Mouse (Mus musculus): Measurements from ENCODE around the gene Fsd1l. TPM values are rescaled to one million over a fixed set of nuclear protein-coding genes. Genes with fewer than 3 reads are reported as not detected.
"Not testable (repeated sequence)": the region's sequence is repeated elsewhere in the genome, so short reads cannot be mapped to it uniquely, and the experiment has no call there.

Gene Fsd1l
- polyA plus RNA-seq, 1 experiment from 2014 or later, result 1.9 TPM

GRCm38 (mm10) chr4:53638549-53639123 lies 7.4 kb downstream of the Fsd1l start:
- no peaks in the 10 kb centered on the region for H3K4me1 ChIP-seq (ENCODE audit: control insufficient read depth, low read depth, low read length)
- H3K27me3 ChIP-seq (ENCODE audit: control insufficient read depth, insufficient read depth, low read depth, low read length), result no peaks in the 10 kb centered on the region
- no peak overlapping the region for H3K9ac ChIP-seq (ENCODE audit: low read depth, low read length)
- H3K4me2 ChIP-seq (ENCODE audit: low read depth, low read length), result no peak overlapping the region
- WGBS (ENCODE audit: insufficient replicate concordance), result 53% methylated on average over 7 of the region's 7 CpGs
- no peaks in the 10 kb centered on the region for H3K9me3 ChIP-seq (replicated peaks; ENCODE audit: control insufficient read depth, low read length)
- ATAC-seq (ENCODE audit: low read depth), result no peak
- no peak overlapping the region for H3K27ac ChIP-seq (ENCODE audit: low read length)
- no peaks in the 10 kb centered on the region for H3K36me3 ChIP-seq (ENCODE audit: control insufficient read depth, insufficient read depth)
- no peak overlapping the region for H3K4me3 ChIP-seq (ENCODE audit: low read depth, low read length)

DNA sequence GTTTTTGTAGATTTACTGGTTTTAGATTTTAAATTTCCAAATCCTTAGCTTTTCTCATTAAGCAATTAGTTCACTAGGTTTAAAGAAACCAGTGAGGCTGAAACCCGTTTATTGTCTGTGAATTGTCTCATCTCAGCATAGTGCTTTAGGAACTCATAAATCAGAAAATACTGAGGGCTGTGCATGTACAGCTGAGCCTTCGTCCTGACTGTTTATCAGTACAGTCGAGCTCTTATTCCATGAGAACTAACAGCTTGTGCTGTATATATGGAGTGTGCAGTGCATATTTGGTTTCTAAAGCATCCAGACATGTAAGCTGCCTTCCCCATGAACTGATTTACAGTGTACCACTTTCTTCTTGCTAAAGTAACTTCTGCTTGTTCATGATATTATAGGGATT lies 26.8 kb downstream of the Fsd1l start:
- no peak for ATAC-seq (ENCODE audit: low read depth)
- no peaks in the 10 kb centered on the region for H3K9me3 ChIP-seq (replicated peaks; ENCODE audit: control insufficient read depth, low read length)
- 47% methylated on average over 3 of the region's 3 CpGs for WGBS (ENCODE audit: insufficient replicate concordance)
- H3K27me3 ChIP-seq (ENCODE audit: control insufficient read depth, insufficient read depth, low read depth, low read length), result no peaks in the 10 kb centered on the region
- no peak overlapping the region for H3K9ac ChIP-seq (ENCODE audit: low read depth, low read length)
- H3K4me2 ChIP-seq (ENCODE audit: low read depth, low read length), result no peak overlapping the region
- H3K4me1 ChIP-seq (ENCODE audit: control insufficient read depth, low read depth, low read length), result no peaks in the 10 kb centered on the region
- H3K27ac ChIP-seq (ENCODE audit: low read length), result no peak overlapping the region
- H3K36me3 ChIP-seq (ENCODE audit: control insufficient read depth, insufficient read depth), result peaks cover 2% of the 10 kb centered on the region; the same call in 1 of the 2 replicates
- no peak overlapping the region for H3K4me3 ChIP-seq (ENCODE audit: low read depth, low read length)

- H3K4me3 ChIP-seq (ENCODE audit: low read depth, low read length), result no peak overlapping the region
- no peak overlapping the region for H3K27ac ChIP-seq (ENCODE audit: low read length)
- H3K4me1 ChIP-seq (ENCODE audit: control insufficient read depth, low read depth, low read length), result no peaks in the 10 kb centered on the region
- H3K4me2 ChIP-seq (ENCODE audit: low read depth, low read length), result no peak overlapping the region
- H3K9me3 ChIP-seq (replicated peaks; ENCODE audit: control insufficient read depth, low read length), result no peaks in the 10 kb centered on the region
- ATAC-seq (ENCODE audit: low read depth), result no peak
- no peaks in the 10 kb centered on the region for H3K27me3 ChIP-seq (ENCODE audit: control insufficient read depth, insufficient read depth, low read depth, low read length)
- H3K36me3 ChIP-seq (ENCODE audit: control insufficient read depth, insufficient read depth), result no peaks in the 10 kb centered on the region
- no peak overlapping the region for H3K9ac ChIP-seq (ENCODE audit: low read depth, low read length)
Observed at GRCm38 (mm10) chr4:53660711-53661110, 29.4 kb downstream of the Fsd1l start.

DNA sequence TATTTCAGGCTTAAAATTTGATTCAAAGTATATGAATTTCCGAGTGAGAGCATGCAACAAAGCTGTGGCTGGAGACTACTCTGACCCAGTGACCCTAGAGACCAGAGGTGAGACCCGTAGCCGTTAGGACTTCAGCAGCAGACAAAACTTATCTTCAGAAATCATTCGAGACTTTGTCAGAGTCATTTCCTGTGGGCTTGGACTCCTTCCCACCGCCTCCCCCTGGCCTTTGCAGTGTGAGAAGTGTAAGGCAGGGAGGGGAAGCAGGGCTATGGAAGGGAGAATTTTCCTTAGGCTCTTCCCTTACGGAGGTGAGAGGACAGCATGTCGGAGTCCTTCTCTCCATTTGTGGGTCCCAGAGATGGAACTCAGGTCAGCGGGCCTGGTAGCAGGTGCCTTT lies 50.8 kb downstream of the Fsd1l start:
- no peak for ATAC-seq (ENCODE audit: low read depth)
- no peak overlapping the region for H3K27ac ChIP-seq (ENCODE audit: low read length)
- WGBS (ENCODE audit: insufficient replicate concordance), result 34% methylated on average over 8 of the region's 8 CpGs
- H3K9ac ChIP-seq (ENCODE audit: low read depth, low read length), result no peak overlapping the region
- H3K9me3 ChIP-seq (replicated peaks; ENCODE audit: control insufficient read depth, low read length), result no peaks in the 10 kb centered on the region
- H3K27me3 ChIP-seq (ENCODE audit: control insufficient read depth, insufficient read depth, low read depth, low read length), result no peaks in the 10 kb centered on the region
- no peaks in the 10 kb centered on the region for H3K36me3 ChIP-seq (ENCODE audit: control insufficient read depth, insufficient read depth)
- no peak overlapping the region for H3K4me2 ChIP-seq (ENCODE audit: low read depth, low read length)
- H3K4me1 ChIP-seq (ENCODE audit: control insufficient read depth, low read depth, low read length), result no peaks in the 10 kb centered on the region
- H3K4me3 ChIP-seq (ENCODE audit: low read depth, low read length), result no peak overlapping the region

DNA sequence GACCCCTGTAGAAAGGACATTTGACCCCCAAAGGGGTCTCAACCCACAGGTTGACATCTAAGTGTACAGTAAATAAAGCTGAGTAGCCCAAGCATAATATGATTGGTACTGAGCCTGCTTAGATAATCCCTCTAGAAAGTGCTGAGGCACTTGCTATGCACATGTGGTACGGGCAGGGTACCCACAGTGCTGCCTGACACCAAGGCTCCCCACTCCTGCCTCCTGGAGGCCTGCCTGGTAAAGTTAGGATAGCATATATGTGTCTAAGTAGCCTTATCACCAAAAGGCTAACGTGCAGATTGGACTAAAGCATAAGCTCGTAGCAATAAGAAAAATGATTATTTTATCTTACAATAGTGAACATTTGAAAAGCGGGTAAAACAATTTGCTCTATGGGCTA lies 57.7 kb downstream of the Fsd1l start:
- 55% methylated on average over 4 of the region's 4 CpGs for WGBS (ENCODE audit: insufficient replicate concordance)
- Histone ChIP-seq H3K9me3 (replicated peaks; ENCODE audit: control insufficient read depth, low read length) (no peaks in the 10 kb centered on the region), H3K4me1 (ENCODE audit: control insufficient read depth, low read depth, low read length) (no peaks in the 10 kb centered on the region), H3K4me3 (ENCODE audit: low read depth, low read length) (no peak overlapping the region), H3K4me2 (ENCODE audit: low read depth, low read length) (no peak overlapping the region), H3K36me3 (ENCODE audit: control insufficient read depth, insufficient read depth) (no peaks in the 10 kb centered on the region), H3K27ac (ENCODE audit: low read length) (no peak overlapping the region), H3K9ac (ENCODE audit: low read depth, low read length) (no peak overlapping the region), H3K27me3 (ENCODE audit: control insufficient read depth, insufficient read depth, low read depth, low read length) (no peaks in the 10 kb centered on the region)
- no peak for ATAC-seq (ENCODE audit: low read depth)

- H3K27me3 ChIP-seq (ENCODE audit: control insufficient read depth, insufficient read depth, low read depth, low read length), result no peaks in the 10 kb centered on the region
- no peaks in the 10 kb centered on the region for H3K9me3 ChIP-seq (replicated peaks; ENCODE audit: control insufficient read depth, low read length)
- H3K36me3 ChIP-seq (ENCODE audit: control insufficient read depth, insufficient read depth), result no peaks in the 10 kb centered on the region
- ATAC-seq (ENCODE audit: low read depth), result no peak
- H3K4me1 ChIP-seq (ENCODE audit: control insufficient read depth, low read depth, low read length), result no peaks in the 10 kb centered on the region
- H3K4me3 ChIP-seq (ENCODE audit: low read depth, low read length), result no peak overlapping the region
- H3K4me2 ChIP-seq (ENCODE audit: low read depth, low read length), result no peak overlapping the region
- 47% methylated on average over 1 of the region's 1 CpGs for WGBS (ENCODE audit: insufficient replicate concordance)
- H3K27ac ChIP-seq (ENCODE audit: low read length), result no peak overlapping the region
- no peak overlapping the region for H3K9ac ChIP-seq (ENCODE audit: low read depth, low read length)
Observed at GRCm38 (mm10) chr4:53691418-53691817, 60.1 kb downstream of the Fsd1l start.

- not testable (repeated sequence) for H3K9me3 ChIP-seq (replicated peaks; ENCODE audit: control insufficient read depth, low read length); ATAC-seq (ENCODE audit: low read depth); H3K27me3 ChIP-seq (ENCODE audit: control insufficient read depth, insufficient read depth, low read depth, low read length); H3K4me1 ChIP-seq (ENCODE audit: control insufficient read depth, low read depth, low read length); H3K4me3 ChIP-seq (ENCODE audit: low read depth, low read length); H3K36me3 ChIP-seq (ENCODE audit: control insufficient read depth, insufficient read depth); H3K9ac ChIP-seq (ENCODE audit: low read depth, low read length); H3K4me2 ChIP-seq (ENCODE audit: low read depth, low read length); H3K27ac ChIP-seq (ENCODE audit: low read length)
Observed at GRCm38 (mm10) chr4:53709166-53709565, 77.9 kb downstream of the Fsd1l start.

DNA sequence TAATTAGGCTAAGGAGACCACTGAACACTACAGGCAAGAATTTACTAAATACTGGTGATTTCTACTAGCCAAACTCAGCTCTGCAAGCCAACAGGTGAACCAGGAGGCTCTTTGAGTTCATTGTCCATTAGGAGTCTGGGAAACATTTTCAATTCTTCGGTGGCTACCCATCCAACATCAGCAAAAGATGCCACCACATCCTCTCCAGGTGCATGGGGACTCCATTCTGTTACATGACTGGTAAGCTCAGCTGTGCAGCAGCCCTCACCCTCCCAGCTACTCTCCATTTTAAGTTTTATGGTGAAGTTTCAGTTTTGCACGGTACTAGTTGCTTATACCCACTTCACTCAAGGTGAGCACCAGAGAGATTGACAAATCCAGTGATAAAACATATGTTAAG lies 78.8 kb downstream of the Fsd1l start:
- 75% methylated on average over 2 of the region's 2 CpGs for WGBS (ENCODE audit: insufficient replicate concordance)
- Histone ChIP-seq H3K36me3 (ENCODE audit: control insufficient read depth, insufficient read depth) (no peaks in the 10 kb centered on the region), H3K9ac (ENCODE audit: low read depth, low read length) (no peak overlapping the region), H3K4me2 (ENCODE audit: low read depth, low read length) (no peak overlapping the region), H3K27me3 (ENCODE audit: control insufficient read depth, insufficient read depth, low read depth, low read length) (no peaks in the 10 kb centered on the region), H3K4me3 (ENCODE audit: low read depth, low read length) (no peak overlapping the region), H3K9me3 (replicated peaks; ENCODE audit: control insufficient read depth, low read length) (no peaks in the 10 kb centered on the region), H3K4me1 (ENCODE audit: control insufficient read depth, low read depth, low read length) (peaks cover 6% of the 10 kb centered on the region), H3K27ac (ENCODE audit: low read length) (no peak overlapping the region)
- ATAC-seq (ENCODE audit: low read depth), result no peak

DNA sequence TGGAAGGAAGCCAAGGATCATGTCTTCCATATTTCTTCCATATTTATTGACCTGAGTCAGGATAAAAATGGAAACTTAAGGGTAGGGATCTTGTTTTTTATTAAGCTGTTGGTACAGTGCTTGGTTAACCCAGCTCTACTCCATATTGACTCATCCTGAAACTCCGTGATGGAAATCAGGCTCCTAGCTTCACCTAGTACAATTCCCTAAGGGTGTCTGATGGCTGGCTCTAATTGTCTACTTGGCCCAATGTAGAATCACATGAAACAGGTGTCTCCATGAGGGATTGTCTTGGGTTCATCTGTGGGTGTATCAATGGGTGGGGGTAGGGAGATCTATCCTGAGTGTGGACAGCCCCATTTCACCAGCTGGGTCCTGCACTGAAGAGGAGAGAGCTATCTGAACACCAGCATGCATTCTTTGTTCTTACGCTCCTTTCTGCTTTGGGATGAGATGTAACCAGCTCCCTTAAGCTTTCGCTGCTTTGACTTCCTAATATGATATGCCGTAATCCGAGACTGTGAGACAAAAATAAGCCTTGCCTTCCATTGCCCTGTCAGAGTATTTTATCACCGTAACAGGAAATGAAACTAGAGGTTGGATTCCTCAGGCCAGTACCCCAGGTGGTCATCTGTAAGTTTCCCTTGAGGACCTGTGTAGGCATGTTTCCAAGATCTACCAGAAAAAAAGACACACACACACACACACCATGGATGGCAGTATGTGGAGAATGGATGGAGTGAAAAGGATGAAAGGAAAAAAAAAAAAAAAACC lies 79.5 kb downstream of the Fsd1l start:
- Histone ChIP-seq H3K9me3 (replicated peaks; ENCODE audit: control insufficient read depth, low read length) (no peaks in the 10 kb centered on the region), H3K9ac (ENCODE audit: low read depth, low read length) (no peak overlapping the region), H3K4me3 (ENCODE audit: low read depth, low read length) (no peak overlapping the region), H3K4me1 (ENCODE audit: control insufficient read depth, low read depth, low read length) (peaks cover 6% of the 10 kb centered on the region), H3K36me3 (ENCODE audit: control insufficient read depth, insufficient read depth) (no peaks in the 10 kb centered on the region), H3K4me2 (ENCODE audit: low read depth, low read length) (no peak overlapping the region), H3K27me3 (ENCODE audit: control insufficient read depth, insufficient read depth, low read depth, low read length) (no peaks in the 10 kb centered on the region), H3K27ac (ENCODE audit: low read length) (no peak overlapping the region)
- no peak for ATAC-seq (ENCODE audit: low read depth)
- 66% methylated on average over 6 of the region's 6 CpGs for WGBS (ENCODE audit: insufficient replicate concordance)
